Mouse (Mus musculus): ENCODE results near the gene Tspan31.

GRCm38 (mm10) chr10:127061085-127061484, 9.0 kb downstream of the Tspan31 start:
- TF ChIP-seq CTCF (conservative IDR thresholded peaks at IDR 0.05 in 1 of 2, IDR thresholded peaks at IDR 0.05 in 1 of 2; ENCODE audit: low read depth in 2 of 2, low read length in 2 of 2), result no peak
- no peak for TF ChIP-seq ZMIZ1 (IDR thresholded peaks at IDR 0.05; ENCODE audit: low read depth, low read length)
- no peak for TF ChIP-seq TCF12 (IDR thresholded peaks at IDR 0.05; ENCODE audit: low read depth, low read length)

Measured in CH12.LX (cell line).